Mouse (Mus musculus) neural tube, embryonic 11.5 days (tissue): Measurements from ENCODE around the gene Fibin. TPM values are rescaled to one million over a fixed set of nuclear protein-coding genes. Genes with fewer than 3 reads are reported as not detected.

Source experiments
- ATAC-seq: fragments of 200-750 bp; cut with Nextera tagmentation; 2 replicates; pipeline ENCODE4 v1.8.0; 2017; ENCODE audit warnings: moderate number of reproducible peaks, mild to moderate bottlenecking, moderate TSS enrichment, moderate library complexity; ENCODE audit not compliant: insufficient read depth, low FRiP score, low TSS enrichment
- DNase-seq: peaks from one replicate; pipeline ENCODE4 v3.0.0-alpha.2; 2015; ENCODE audit warnings: low spot score
- H3K27ac ChIP-seq: fragments of 300-500 bp; sonication (generic); 2 replicates; pipeline ENCODE4 v1.5.1; 2014; ENCODE audit warnings: low read depth, mild to moderate bottlenecking, low read length
- H3K27me3 ChIP-seq: fragments of 300-500 bp; sonication (generic); 2 replicates; pipeline ENCODE4 v1.6.1; 2014; ENCODE audit warnings: mild to moderate bottlenecking, low read length, mixed read lengths; ENCODE audit not compliant: control insufficient read depth, insufficient read depth
- H3K36me3 ChIP-seq: fragments of 300-500 bp; sonication (generic); 2 replicates; pipeline ENCODE4 v1.6.1; 2014; ENCODE audit warnings: mild to moderate bottlenecking, low read length, moderate library complexity, mixed read lengths; ENCODE audit not compliant: control insufficient read depth, insufficient read depth
- H3K4me1 ChIP-seq: fragments of 300-500 bp; sonication (generic); 2 replicates; pipeline ENCODE4 v1.6.1; 2014; ENCODE audit warnings: low read length, mixed read lengths; ENCODE audit not compliant: control insufficient read depth, insufficient read depth
- H3K4me2 ChIP-seq: fragments of 300-500 bp; sonication (generic); 2 replicates; pipeline ENCODE4 v1.6.1; 2014; ENCODE audit warnings: low read depth, mild to moderate bottlenecking, moderate library complexity
- H3K4me3 ChIP-seq: fragments of 300-500 bp; sonication (generic); 2 replicates; pipeline ENCODE4 v1.5.1; 2014; ENCODE audit warnings: low read depth, low read length
- H3K9ac ChIP-seq: fragments of 300-500 bp; sonication (generic); 2 replicates; pipeline ENCODE4 v1.6.1; 2014; ENCODE audit warnings: mild to moderate bottlenecking, low read length
- H3K9me3 ChIP-seq: fragments of 300-500 bp; sonication (generic); 2 replicates; pipeline ENCODE4 v1.6.1; 2016; ENCODE audit warnings: low read length; ENCODE audit not compliant: control insufficient read depth
- WGBS: fragments of 180-500 bp; shearing (Covaris S2); extraction: QIAGEN DNeasy Blood & Tissue Kit; methylation state at CpG from one replicate; pipeline ENCODE4 v1.1.7; 2014; 5-methylcytosine and 5-hydroxymethylcytosine counted together
- polyA plus RNA-seq: library from polyadenylated mRNA; unstranded; fragments of >200 nt; fragmentation: Nextera tagmentation; extraction: Ambion mirVana; gene quantifications from 2 replicates; pipeline ENCODE4 v1.2.1, GENCODE M21; 2014

Gene Fibin
- polyA plus RNA-seq, 1 experiment from 2014 or later: 40.8 TPM

DNA sequence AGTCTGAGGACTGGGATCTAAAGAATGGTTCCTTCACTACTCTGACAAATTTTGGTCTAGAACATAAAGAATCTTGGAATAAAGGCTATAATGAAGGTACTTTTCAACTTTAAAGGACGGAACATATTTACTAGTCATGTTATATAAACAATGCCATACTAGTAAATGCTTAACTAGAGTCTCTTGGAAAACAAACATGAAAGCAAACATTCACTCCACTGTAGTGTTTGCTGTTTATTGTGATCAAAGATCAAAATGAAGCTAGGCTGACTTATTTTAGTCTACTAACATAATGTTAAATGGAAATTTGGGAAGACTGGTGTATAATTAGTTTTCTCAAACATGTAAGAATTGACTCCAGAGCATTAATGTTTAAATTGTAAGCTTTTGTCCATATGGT is 43.7 kb downstream of the Fibin start:
- Histone ChIP-seq H3K9ac (no peak overlapping the region), H3K4me2 (no peak overlapping the region), H3K9me3 (no peaks in the 10 kb centered on the region), H3K36me3 (no peaks in the 10 kb centered on the region), H3K4me1 (no peaks in the 10 kb centered on the region), H3K27ac (no peak overlapping the region), H3K27me3 (no peaks in the 10 kb centered on the region), H3K4me3 (no peak overlapping the region)
- no peak for DNase-seq
- no peak for ATAC-seq
- 73% methylated on average over 1 of the region's 1 CpGs for WGBS

- no peak overlapping the region for H3K27ac ChIP-seq
- WGBS: 87% methylated on average over 1 of the region's 1 CpGs
- no peak for DNase-seq
- H3K9ac ChIP-seq: no peak overlapping the region
- no peak for ATAC-seq
- no peaks in the 10 kb centered on the region for H3K9me3 ChIP-seq
- H3K27me3 ChIP-seq: no peaks in the 10 kb centered on the region
- no peaks in the 10 kb centered on the region for H3K36me3 ChIP-seq
- no peaks in the 10 kb centered on the region for H3K4me1 ChIP-seq
- no peak overlapping the region for H3K4me3 ChIP-seq
- H3K4me2 ChIP-seq: no peak overlapping the region
These were observed 44.3 kb downstream of the Fibin start for GRCm38 (mm10) chr2:110318719-110319118.

GRCm38 (mm10) chr2:110316116-110316883 is 46.7 kb downstream of the Fibin start:
- no peak overlapping the region for H3K9ac ChIP-seq
- no peaks in the 10 kb centered on the region for H3K9me3 ChIP-seq
- DNase-seq (no peak), ATAC-seq (no peak)
- H3K27ac ChIP-seq: no peak overlapping the region
- no peaks in the 10 kb centered on the region for H3K36me3 ChIP-seq
- no peaks in the 10 kb centered on the region for H3K27me3 ChIP-seq
- H3K4me2 ChIP-seq: no peak overlapping the region
- 24% methylated on average over 3 of the region's 3 CpGs for WGBS
- H3K4me3 ChIP-seq: no peak overlapping the region
- H3K4me1 ChIP-seq: no peaks in the 10 kb centered on the region

DNA sequence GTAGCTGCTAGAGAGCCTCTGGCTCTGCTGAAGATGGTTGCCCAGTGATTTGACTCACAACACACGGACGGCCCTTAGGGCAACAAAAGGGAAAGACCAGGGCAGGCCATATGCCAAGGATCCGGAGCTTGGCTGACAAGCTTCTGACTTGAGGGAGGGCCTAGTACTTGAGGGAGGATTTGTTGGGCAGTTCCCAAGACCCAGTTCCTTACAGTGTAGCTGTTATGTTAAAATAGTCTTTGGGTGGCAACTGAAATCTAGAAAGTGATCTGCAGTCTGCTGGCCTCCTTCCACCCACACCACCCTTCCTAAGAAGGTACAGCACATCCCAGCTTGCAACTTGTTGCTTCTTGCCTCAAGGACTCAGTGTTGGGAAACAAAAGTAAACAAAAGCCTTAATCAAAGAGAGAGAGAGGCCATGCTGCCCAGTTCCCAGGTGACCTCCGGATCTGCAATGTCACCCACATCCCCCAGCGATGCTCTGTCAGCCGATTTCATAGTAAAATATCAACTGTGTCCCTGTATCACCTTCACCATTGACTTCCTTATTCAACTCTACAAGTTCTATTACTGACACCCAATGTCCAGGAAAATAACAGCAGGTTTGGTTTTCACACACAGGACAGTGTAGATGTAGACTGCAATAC is 48.4 kb downstream of the Fibin start, which contains the start of gene Bbox1:
Gene Bbox1 (minus strand): TSS at position 52 of the 647 bp plus-strand sequence.
- 90% methylated on average over 6 of the region's 6 CpGs for WGBS

DNA sequence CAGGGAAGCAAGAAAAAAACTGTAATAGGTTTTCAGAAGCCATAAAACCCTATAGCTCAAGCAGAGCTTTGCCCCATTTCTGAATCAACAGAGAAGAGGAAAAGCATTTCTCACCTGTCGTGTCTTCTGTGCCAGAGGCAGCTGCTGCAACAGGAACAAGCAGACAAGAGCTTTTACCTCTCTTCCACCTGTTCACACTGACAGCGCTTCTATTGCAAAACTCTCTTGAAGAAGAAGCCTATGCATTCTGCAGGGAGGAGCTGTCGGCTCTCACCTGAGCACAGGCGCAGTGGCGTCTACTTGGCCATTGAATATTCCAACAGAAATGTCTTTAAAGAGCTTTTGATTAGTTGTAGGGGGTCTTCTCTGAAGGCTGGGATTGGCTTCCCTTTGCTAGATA is 48.9 kb downstream of the Fibin start:
- DNase-seq: no peak
- no peak overlapping the region for H3K4me2 ChIP-seq
- ATAC-seq: no peak
- H3K27me3 ChIP-seq: no peaks in the 10 kb centered on the region
- no peaks in the 10 kb centered on the region for H3K9me3 ChIP-seq
- H3K4me1 ChIP-seq: no peaks in the 10 kb centered on the region
- no peak overlapping the region for H3K4me3 ChIP-seq
- no peak overlapping the region for H3K27ac ChIP-seq
- H3K9ac ChIP-seq: no peak overlapping the region
- WGBS: 89% methylated on average over 5 of the region's 5 CpGs
- H3K36me3 ChIP-seq: no peaks in the 10 kb centered on the region

More for the DNA sequence above, 48.4 kb downstream of the Fibin start, which contains the start of gene Bbox1:
- H3K36me3 ChIP-seq: no peaks in the 10 kb centered on the region
- H3K9me3 ChIP-seq: no peaks in the 10 kb centered on the region
- H3K9ac ChIP-seq: no peak within 1 kb of the TSS
- no peaks in the 10 kb centered on the region for H3K27me3 ChIP-seq
- H3K4me1 ChIP-seq: no peaks in the 10 kb centered on the region
- no peak within 1 kb of the TSS for H3K4me3 ChIP-seq
- no peak within 1 kb of the TSS for H3K27ac ChIP-seq
- H3K4me2 ChIP-seq: no peak within 1 kb of the TSS
- DNase-seq (no peak), ATAC-seq (no peak)

- Histone ChIP-seq H3K36me3 (no peaks in the 10 kb centered on the region), H3K4me1 (no peaks in the 10 kb centered on the region), H3K27ac (no peak overlapping the region), H3K9ac (no peak overlapping the region), H3K27me3 (no peaks in the 10 kb centered on the region), H3K4me3 (no peak overlapping the region), H3K4me2 (no peak overlapping the region), H3K9me3 (no peaks in the 10 kb centered on the region)
- ATAC-seq (no peak), DNase-seq (no peak)
- WGBS: 70% methylated on average over 2 of the region's 2 CpGs
These were observed 49.6 kb downstream of the Fibin start for GRCm38 (mm10) chr2:110313305-110313824.

Other genes starting within 250 kb of the Fibin start
- 0.19 TPM in 1 of 2 replicates, not detected in the other for gene Bbox1, start 48.6 kb downstream of the Fibin start, polyA plus RNA-seq
- not detected in 2 replicates for gene Slc5a12, start 234.1 kb upstream of the Fibin start, polyA plus RNA-seq